Mouse (Mus musculus): ENCODE results near the gene Cpxm2.

Cpxm2 gene

GRCm38 (mm10) chr7:132145227-132145800, 9.2 kb downstream of the Cpxm2 start:
- DNase-seq (ENCODE audit: low spot score in 2 of 2), result no peak

GRCm38 (mm10) chr7:132128687-132129086, 25.9 kb downstream of the Cpxm2 start:
- DNase-seq (ENCODE audit: low spot score in 2 of 2), result no peak

GRCm38 (mm10) chr7:132124948-132125347, 29.6 kb downstream of the Cpxm2 start:
- no peak for DNase-seq (ENCODE audit: low spot score in 2 of 2)

- DNase-seq (ENCODE audit: low spot score in 2 of 2), result no peak
These were observed 31.3 kb downstream of the Cpxm2 start for GRCm38 (mm10) chr7:132123211-132123610.

GRCm38 (mm10) chr7:132119817-132120216, 34.7 kb downstream of the Cpxm2 start:
- DNase-seq (ENCODE audit: low spot score in 2 of 2), result no peak

GRCm38 (mm10) chr7:132111770-132112169, 42.8 kb downstream of the Cpxm2 start:
- no peak for DNase-seq (ENCODE audit: low spot score in 2 of 2)

GRCm38 (mm10) chr7:132110308-132110707, 44.2 kb downstream of the Cpxm2 start:
- DNase-seq (ENCODE audit: low spot score in 2 of 2), result no peak

- no peak for DNase-seq (ENCODE audit: low spot score in 2 of 2)
These were observed 47.6 kb downstream of the Cpxm2 start for GRCm38 (mm10) chr7:132106891-132107290.

GRCm38 (mm10) chr7:132105326-132105725, 49.2 kb downstream of the Cpxm2 start:
- DNase-seq (ENCODE audit: low spot score in 2 of 2), result no peak

- no peak for DNase-seq (ENCODE audit: low spot score in 2 of 2)
These were observed 56.1 kb downstream of the Cpxm2 start for GRCm38 (mm10) chr7:132098441-132098840.

- no peak for DNase-seq (ENCODE audit: low spot score in 2 of 2)
These were observed 59.9 kb downstream of the Cpxm2 start for GRCm38 (mm10) chr7:132094666-132095065.

GRCm38 (mm10) chr7:132091551-132091950, 63.0 kb downstream of the Cpxm2 start:
- DNase-seq (ENCODE audit: low spot score in 2 of 2), result no peak

- no peak for DNase-seq (ENCODE audit: low spot score in 2 of 2)
These were observed 65.9 kb downstream of the Cpxm2 start for GRCm38 (mm10) chr7:132088606-132089005.

GRCm38 (mm10) chr7:132088181-132088580, 66.4 kb downstream of the Cpxm2 start:
- DNase-seq (ENCODE audit: low spot score in 2 of 2), result no peak

GRCm38 (mm10) chr7:132075825-132076224, 78.7 kb downstream of the Cpxm2 start:
- no peak for DNase-seq (ENCODE audit: low spot score in 2 of 2)

- no peak for DNase-seq (ENCODE audit: low spot score in 2 of 2)
These were observed 80.0 kb downstream of the Cpxm2 start for GRCm38 (mm10) chr7:132074503-132074902.

- DNase-seq (ENCODE audit: low spot score in 2 of 2), result no peak
These were observed 83.5 kb downstream of the Cpxm2 start for GRCm38 (mm10) chr7:132070877-132071625.

- no peak for DNase-seq (ENCODE audit: low spot score in 2 of 2)
These were observed 86.6 kb downstream of the Cpxm2 start for GRCm38 (mm10) chr7:132067951-132068350.

GRCm38 (mm10) chr7:132067511-132067910, 87.0 kb downstream of the Cpxm2 start:
- DNase-seq (ENCODE audit: low spot score in 2 of 2), result no peak

GRCm38 (mm10) chr7:132060116-132060515, 94.4 kb downstream of the Cpxm2 start:
- no peak for DNase-seq (ENCODE audit: low spot score in 2 of 2)

GRCm38 (mm10) chr7:132056565-132056964, 98.0 kb downstream of the Cpxm2 start:
- no peak for DNase-seq (ENCODE audit: low spot score in 2 of 2)

- DNase-seq (ENCODE audit: low spot score in 2 of 2), result no peak
These were observed 107.9 kb downstream of the Cpxm2 start for GRCm38 (mm10) chr7:132046662-132047061.

- peak in 1 of 2 experiments; percentile 21 for DNase-seq (ENCODE audit: low spot score in 2 of 2)
These were observed 122.5 kb downstream of the Cpxm2 start for GRCm38 (mm10) chr7:132031940-132032531.

Measured in cerebellum, postnatal 4 days (tissue).